Mouse (Mus musculus) layer of hippocampus, adult 9-11 months (tissue): ENCODE data around the gene Dnajb3.
"Not testable (repeated sequence)": the region's sequence is repeated elsewhere in the genome, so short reads cannot be mapped to it uniquely, and the experiment has no call there.

Source experiments
- DNase-seq: peaks from one replicate; pipeline ENCODE4 v3.0.0; 2022

The Dnajb3 gene

DNA sequence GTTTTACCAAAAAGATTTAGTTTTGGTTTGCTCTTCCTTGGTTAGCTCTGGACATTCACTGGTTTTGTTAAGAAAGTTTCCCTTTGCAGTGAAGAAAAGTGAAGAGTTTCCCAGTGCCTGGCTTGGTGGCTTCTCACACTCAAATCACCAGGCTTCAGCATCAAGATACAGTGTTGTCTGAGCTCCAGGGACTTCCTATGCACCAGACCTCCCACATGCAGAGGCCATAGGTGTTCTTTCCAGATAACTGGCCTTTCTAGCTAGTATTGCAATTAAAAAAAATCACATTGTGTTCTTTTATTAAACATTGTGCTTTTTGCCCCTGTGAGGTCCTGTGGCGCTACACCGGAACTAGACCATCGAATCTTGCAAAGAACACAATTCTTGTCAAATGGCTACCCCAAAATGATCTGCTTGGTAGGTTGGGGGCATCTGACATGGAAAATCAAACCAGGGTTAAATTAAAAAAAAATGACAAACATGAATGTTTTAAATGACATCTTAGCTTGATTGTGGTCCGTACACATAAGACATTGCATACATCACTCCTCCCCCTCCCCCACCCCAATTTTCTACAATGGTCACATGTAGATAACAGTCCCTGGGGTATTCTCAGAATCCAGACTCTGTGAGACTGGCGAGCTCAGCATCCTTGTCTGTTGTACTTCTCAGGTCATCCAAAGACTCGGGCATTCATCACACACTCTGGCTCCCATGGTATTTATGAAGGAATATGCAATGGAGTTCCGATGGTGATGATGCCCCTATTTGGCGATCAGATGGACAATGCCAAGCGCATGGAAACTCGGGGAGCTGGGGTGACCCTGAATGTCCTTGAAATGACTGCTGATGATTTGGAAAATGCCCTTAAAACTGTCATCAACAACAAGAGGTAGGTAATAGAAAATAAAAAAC is 10.1 kb upstream of the Dnajb3 start:
- no peak for DNase-seq

GRCm38 (mm10) chr1:88214462-88214952 is 8.9 kb upstream of the Dnajb3 start:
- no peak for DNase-seq

DNA sequence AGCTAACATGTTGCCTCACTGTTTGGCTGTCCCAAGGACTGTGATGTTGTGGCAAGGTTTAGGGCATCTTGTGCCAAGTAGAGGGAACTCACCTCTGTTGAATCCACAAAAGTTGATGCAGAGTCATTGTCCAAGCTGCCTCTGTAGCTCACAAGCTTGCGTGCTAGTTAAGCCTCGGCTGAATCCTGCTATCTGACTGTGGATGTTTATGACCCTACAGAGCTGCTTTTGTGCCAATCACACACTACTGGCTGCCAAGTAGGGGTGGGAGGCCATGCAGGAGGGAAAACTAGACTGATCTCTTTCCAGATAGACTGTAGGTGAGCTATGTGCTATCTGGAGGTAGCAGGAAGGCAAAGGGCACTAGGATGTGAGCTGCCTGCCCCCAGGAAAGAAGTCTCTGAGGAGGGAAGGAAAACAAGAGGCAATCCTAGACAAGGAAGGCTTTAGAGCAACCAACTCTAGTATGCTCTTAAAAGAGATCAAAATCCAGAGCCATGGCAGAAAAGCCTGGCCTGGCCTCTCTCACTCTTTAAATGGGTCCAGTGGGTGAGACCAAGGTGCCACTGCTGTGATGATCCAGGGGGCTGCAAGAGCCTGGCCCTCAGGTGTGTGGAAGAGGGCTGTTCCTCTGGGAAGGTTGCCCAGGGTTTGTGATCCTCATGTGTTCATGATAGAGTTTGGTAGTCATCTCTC is 8.3 kb upstream of the Dnajb3 start:
- no peak for DNase-seq

DNA sequence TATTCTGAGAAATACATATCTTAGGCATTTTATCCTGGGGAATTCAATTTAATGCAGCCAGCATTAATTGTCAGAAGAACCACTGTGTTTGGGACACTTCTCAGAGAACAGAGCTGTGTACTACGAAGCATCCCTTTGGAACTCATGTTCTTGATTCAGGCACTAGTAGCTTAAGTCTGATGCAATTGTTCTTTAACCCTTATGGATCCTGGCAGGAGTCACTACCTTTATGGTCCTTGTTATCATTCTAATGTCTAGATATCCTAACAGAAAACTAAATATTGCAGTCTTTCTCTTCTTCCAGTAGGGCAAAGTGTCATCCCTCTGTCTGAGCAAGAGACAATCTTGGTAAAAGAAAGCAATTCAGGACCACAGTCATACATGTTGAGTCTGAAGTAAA is 7.5 kb upstream of the Dnajb3 start:
- no peak for DNase-seq

DNA sequence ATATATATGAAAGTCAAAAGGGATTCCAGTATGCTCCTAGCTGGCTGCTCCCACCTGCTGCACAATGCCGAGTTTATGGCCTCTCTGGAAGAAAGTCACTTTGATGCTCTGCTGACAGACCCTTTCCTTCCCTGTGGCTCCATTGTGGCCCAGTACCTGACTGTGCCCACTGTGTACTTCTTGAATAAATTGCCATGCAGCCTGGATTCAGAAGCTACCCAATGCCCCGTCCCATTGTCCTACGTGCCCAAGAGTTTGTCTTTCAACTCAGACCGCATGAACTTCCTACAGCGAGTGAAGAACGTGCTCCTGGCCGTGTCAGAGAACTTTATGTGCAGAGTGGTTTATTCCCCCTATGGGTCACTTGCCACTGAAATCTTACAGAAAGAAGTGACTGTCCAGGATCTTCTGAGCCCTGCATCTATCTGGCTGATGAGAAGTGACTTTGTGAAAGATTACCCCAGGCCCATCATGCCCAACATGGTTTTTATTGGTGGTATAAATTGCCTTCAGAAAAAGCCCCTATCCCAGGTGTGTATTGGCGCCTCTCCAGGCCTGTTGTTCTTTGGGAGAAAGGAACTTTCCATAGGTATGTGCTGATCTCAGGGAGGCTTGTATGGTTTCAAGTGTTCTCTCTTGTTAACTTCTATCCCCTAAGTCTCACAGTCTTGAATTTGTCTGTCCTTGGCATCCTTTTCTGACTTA is 6.9 kb upstream of the Dnajb3 start:
- no peak for DNase-seq

GRCm38 (mm10) chr1:88211812-88212211 is 6.2 kb upstream of the Dnajb3 start, which contains the start of gene Ugt1a1:
Ugt1a1 (plus strand) TSS chr1:88211959.
- DNase-seq: no peak

DNA sequence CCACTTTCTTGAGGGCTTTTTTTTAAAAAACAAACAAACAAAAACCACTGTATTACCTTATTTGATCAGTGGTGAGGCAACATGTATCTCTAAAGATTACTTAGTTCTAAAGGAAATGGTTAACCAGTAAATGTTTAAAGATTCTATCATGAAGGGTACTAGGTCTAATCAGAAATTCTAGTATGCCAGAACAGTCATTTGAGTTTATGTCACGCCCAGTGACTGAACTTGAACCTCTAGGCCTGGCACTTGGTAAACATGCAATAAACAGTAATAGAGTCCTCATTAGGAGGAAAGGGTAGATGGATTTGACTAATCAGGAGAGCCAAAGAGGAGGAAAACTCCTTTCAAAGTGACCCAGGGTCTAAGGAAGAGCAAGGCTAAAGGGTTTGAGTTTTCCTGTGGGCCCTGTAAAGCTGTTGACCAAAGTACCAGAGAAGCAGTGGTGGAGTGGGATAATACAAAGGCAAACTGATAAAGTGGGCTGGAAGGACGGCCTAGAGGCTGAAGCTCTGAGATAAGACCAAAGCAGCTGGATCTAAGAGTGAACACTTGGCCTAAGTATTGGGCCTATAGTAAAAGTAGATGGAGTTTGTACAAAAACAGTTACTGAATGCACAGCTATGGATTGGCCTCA is 1.4 kb upstream of the Dnajb3 start:
- DNase-seq: no peak

GRCm38 (mm10) chr1:88200456-88200855 is 5.1 kb downstream of the Dnajb3 start, which contains the start of gene Ugt1a2:
Ugt1a2 (plus strand) TSS chr1:88200601.
- DNase-seq: no peak

DNA sequence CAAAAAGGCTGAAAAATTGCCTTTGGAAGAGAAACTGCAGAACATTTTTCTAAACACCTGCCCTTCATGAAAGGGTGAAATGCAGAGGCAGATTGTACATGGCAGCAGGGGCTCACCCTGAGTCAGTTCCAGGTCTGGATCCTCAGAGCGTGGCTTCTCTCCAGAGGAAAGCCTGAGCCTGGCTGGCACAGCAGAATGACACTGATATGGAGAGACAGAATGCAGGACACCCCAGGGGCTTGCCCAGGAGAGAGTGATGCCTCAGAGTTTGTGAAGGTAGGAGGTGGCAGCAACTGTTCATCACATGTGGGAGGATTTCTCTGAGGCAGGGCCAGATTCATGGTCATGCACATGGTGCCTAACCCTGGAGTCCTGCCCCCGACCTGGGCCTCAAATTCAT is 5.6 kb downstream of the Dnajb3 start:
- DNase-seq: no peak

- no peak for DNase-seq
Observed at GRCm38 (mm10) chr1:88197443-88197842, 8.1 kb downstream of the Dnajb3 start.

DNA sequence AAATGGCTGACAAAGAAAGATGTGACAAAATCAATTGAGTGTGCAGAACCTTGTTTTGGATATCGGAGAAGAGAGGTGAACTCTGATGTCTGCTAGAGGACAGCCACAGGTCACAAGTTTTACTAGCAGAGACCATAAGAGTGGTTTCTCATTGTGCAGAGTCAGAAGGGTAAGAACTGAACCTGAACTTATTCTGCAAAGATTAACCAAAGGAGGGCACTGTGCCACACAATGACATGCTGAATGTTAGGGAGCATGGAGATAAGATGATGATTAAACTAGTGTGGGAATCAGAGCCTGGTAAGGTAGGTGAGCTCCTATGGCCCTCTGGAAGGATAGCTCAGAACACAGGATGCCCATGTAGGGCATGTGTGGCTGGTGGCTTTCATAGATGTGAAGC is 9.9 kb downstream of the Dnajb3 start:
- DNase-seq: no peak

DNA sequence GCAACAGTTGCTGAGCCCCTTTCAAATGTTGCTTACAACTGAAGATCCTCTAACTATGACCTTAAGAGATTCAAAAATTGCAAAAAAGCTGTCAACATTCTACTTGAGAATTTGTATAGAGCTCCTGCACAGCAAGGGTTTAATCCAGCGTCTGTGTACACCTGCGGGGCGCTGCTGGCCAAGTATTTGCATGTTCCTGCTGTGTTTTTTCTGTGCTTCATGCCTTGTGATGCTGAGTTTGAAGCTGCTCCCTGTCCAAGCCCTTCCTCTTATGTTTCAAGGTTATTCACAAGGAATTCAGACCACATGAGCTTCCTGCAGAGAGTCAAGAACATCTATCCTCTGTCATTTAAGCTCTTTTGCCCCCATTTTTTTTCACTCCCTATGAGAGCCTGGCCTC is 13.4 kb downstream of the Dnajb3 start:
- DNase-seq: no peak

DNA sequence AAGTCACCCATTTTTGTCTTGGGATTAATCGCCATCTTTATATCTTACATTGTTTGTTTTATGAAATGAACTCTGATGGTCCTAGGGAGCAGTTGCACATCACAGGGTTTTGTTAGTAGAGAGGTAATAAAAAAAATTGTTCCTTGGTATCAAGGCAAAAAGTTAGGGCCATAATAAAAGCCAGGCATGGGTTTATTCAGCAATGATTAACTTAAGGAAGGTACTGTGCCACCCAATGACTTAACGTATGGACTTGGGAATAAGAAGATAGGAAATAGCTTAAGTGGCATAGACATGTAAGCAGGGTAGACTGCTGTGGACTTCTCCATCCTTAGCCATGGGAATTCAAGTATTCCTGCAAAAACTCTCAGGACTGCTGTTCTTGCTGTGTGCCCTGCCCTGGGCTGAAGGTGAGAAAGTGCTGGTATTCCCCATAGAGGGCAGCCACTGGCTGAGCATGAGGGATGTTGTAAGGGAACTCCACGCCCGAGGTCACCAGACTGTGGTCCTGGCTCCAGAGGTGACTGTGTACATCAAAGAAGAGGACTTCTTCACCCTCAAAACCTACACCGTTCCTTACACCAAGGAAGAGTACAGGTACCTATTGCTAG is 19.2 kb downstream of the Dnajb3 start:
- no peak for DNase-seq

GRCm38 (mm10) chr1:88179657-88180056 is 25.9 kb downstream of the Dnajb3 start:
- no peak for DNase-seq

DNA sequence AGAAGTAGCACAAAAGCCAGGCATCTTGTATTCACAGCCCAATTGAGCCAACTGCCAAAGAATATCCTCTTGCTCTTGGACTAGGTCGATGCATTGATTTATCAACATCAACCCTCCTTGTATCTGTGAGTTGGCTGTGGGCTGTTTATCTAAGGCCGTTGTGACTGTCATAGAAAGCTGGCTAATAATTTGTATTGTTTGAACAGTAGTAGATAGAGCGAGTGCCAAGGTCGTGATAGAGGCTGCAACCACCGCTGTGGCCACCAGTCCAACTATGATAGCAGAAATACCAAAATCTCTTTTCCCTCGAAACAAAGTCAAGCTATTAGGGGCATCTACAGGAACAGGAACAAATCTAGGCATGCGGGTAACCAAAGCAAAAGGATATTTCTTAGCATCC is 33.4 kb downstream of the Dnajb3 start:
- not testable (repeated sequence) for DNase-seq

- no peak for DNase-seq
Observed at GRCm38 (mm10) chr1:88165711-88166110, 39.9 kb downstream of the Dnajb3 start, which contains the start of gene Ugt1a5. Ugt1a5 (plus strand) TSS chr1:88166012.

GRCm38 (mm10) chr1:88158430-88158829 is 47.2 kb downstream of the Dnajb3 start:
- DNase-seq: no peak
